Mouse (Mus musculus): ENCODE data around the gene Ints4.

Gene Ints4

DNA sequence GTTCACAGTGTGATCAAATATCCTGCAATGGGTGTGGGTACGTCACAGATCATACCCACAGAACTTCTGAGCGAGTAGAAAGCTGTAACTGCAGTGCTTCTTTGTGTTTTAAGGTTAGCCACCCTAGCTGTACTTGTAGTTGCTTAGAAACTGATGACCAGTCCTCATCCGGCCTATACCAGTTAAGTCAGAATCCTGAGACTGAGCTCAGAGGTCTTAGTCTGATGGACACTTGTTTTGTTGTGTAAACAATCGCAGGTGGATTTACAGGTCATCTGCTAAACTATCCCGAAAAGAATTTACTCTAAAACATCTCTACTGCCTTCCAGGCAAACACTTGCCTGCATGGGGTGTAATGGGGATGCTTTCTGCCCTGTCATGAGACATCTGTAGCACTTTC, 55.8 kb downstream of the Ints4 start:
- DNase-seq (ENCODE audit: extremely low spot score, low spot score) = no peak

DNA sequence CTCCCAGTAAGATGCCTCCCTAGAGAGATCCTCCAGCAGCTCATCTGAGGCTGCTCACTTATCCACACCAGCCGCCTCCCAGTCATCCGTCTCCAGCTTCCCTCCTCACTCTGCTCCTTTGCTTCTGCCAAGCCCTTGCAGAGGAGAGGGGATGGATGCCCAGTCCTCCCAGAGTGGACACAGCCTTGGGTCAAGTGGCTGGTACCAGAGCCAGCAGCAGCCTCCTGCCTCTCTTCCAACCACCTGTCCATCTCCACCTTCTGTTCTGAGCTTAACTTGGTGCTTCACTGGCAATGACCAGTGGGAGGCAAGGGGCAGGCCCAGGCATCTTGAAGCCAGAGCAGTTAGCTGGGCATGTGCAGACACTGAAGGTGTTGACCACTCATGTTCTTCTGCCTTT, 65.7 kb downstream of the Ints4 start:
- DNase-seq (ENCODE audit: extremely low spot score, low spot score) = no peak

DNA sequence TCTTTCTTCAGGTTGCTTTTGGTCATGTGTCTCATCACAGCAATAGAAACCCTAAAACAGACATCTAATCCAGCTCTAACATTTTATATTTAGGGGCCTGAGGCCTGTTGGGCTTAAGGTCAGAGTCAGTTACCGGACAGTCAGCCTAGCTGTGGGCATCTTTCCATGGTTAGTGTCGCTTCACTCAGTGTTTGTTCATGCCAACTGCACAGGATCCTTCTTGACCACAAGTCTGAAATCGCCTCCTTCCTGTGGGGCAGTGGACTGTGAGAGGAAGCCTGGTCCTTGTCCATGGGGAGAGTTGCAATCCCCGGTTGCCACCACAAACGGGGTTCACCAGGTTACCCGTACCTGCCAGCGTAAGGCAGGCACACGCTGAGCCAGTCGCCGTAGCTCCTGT, 68.5 kb downstream of the Ints4 start:
- no peak for DNase-seq (ENCODE audit: extremely low spot score, low spot score)

DNA sequence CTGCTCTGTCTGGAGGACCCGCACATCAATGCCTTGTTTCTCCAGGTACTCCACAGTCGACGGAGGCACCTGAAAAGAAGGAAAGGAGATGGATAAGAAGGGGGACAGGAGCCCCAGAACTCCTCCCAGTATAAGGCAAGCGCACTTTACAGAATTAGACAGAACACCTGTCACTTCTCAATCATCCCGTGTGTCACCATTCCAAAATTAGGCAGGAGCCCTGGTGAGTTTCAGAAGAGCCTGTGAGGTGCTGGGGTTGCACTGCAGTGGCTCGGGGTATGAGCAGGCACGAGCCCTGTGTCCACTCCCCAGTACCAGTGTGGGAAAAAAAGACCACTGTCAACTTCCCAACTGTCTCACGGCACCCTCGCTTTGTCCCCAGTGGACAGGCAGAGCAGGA, 69.9 kb downstream of the Ints4 start:
- DNase-seq (ENCODE audit: extremely low spot score, low spot score) = no peak

DNA sequence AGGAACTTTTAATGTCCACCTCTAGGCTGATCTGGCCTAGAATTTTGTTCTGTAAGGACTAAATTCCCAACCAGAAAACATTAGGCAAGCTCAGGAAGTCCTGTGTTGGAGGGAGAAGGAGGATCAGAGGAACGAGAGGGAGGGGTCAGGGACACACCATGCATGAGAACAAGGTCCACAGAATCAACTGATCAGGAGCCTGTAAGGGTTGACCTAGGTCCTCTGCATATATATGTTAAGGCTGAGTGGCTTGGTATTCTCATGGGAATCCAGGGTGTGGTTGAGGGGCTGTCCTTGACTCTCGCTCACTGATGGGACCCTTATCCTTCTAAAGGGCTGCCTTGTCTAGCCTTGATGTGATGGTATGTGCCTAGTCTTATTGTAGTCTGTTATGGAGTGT, 82.8 kb downstream of the Ints4 start:
- DNase-seq (ENCODE audit: extremely low spot score, low spot score) = no peak

DNA sequence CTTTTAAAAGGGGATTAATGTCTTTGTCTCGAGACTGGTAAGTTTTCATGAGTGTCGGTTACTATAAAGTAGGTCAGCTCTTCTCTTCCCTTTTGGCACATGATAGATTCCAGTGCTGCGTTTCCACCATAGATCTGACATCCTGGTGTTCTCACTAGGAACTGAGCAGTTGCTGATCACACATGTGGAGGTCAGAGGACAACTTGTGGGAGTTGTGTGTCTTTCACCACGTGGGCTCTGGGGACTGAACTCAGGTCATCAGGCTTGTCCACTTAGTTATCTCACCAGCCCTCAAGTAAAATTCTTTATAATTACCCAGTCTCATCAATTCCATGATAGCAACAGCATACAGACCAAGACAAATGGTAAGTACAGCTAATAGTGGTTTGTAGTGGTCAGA, 88.6 kb downstream of the Ints4 start:
- DNase-seq (ENCODE audit: extremely low spot score, low spot score) = no peak

DNA sequence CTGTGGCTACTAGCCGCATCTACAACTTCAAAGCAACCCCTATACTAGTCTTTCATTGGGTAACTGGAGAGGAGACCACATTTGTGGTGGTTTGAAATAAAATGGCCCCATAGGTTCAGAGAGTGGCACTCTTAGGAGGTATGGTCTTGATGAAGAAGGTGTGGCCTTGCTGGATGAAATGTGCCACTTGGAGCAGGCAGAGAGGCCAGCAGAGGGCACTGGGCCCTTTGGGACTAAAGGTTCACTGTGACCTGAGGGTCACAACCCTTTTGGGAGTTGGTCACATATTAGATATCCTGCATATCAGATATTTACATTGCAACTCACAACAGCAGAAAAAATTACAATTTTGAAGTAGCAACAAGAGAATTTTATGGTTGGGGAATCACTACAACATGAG, 89.6 kb downstream of the Ints4 start:
- no peak for DNase-seq (ENCODE audit: extremely low spot score, low spot score)

DNA sequence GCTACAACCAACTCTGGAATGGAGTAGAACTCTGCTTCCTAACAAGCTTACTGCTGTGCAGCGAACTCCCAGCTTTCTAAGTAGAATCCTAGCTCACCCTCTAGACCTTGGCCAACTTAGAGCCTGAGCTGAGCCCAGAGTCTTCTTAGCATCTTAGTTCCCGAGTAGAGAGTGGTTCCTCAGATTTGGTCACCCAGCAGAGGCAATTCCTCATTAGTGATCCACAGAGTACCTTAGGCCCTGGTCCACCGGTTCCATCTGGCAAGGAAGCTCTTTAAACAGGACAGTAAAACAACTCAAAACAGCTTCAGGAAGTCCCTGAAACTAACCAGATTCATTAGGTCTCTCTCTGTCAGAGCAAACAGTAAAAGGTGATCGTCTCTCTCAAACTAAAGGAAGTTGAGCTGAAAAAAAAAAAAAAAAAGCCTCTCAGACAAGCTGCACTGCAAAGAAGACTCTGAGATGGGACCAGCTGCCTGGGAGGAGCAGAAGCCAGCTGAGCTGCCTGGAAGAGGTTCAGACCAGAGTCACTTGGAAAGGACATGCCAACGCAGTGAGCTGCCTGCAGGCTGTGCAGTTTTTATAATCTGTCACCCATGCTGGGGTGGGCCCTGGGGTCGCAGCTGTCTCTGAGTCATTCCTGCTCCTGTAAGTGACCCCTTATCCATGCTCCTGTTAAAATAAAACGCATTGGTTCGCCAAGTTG, 97.8 kb downstream of the Ints4 start:
- peak; percentile 43 for DNase-seq (ENCODE audit: extremely low spot score, low spot score)

DNA sequence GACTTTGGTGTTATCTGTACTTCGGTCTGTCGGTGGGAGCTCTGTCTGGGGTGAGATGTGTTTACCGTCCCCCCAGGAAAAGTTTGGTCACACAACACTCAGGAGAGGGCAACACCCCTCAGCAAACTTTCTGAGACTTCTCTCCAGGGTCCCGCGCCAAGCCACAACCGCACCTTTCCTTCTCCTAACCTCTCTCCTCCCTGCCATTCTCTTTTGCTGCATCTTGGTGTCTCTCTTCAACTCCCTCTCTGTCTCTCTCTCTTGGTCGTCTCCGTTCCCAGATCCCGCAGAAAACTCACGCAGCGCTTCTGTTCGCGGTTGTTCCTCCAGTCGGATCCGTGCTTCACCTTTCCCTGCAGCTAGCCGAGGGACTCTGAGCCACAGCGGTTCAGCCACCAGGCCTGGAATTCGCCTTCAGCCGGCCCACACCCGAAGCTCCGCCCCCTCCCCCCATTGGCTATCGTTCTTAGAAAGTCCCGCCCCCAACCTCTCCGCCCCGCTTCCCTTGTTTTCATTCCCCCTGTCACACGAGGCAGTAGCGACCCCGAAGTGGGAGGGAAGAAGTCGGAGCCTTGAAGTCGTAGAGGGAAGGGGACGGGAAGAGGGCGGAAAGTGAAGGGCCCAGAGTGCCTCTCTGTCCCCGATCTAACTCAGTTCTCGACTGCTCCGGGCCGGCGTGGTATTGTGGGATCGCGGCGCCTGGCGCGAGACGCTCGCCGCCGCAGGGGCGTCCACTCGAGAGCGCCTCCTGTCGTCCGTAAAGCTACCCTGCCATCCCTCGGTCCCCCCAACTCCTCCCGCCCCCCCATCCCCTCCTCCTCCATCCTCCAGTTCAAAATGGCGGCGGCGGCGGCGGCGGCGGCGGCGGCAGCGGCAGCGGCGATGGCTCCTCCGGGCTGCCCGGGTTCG, 98.6 kb downstream of the Ints4 start, which contains the start of the genes Aamdc and Rsf1:
Gene Aamdc, minus strand, starts transcription at position 431 of the 909 bp plus-strand sequence.
Gene Rsf1, plus strand, starts transcription at position 823 of the 909 bp plus-strand sequence.
- DNase-seq (ENCODE audit: extremely low spot score, low spot score) = peak; percentile 94

DNA sequence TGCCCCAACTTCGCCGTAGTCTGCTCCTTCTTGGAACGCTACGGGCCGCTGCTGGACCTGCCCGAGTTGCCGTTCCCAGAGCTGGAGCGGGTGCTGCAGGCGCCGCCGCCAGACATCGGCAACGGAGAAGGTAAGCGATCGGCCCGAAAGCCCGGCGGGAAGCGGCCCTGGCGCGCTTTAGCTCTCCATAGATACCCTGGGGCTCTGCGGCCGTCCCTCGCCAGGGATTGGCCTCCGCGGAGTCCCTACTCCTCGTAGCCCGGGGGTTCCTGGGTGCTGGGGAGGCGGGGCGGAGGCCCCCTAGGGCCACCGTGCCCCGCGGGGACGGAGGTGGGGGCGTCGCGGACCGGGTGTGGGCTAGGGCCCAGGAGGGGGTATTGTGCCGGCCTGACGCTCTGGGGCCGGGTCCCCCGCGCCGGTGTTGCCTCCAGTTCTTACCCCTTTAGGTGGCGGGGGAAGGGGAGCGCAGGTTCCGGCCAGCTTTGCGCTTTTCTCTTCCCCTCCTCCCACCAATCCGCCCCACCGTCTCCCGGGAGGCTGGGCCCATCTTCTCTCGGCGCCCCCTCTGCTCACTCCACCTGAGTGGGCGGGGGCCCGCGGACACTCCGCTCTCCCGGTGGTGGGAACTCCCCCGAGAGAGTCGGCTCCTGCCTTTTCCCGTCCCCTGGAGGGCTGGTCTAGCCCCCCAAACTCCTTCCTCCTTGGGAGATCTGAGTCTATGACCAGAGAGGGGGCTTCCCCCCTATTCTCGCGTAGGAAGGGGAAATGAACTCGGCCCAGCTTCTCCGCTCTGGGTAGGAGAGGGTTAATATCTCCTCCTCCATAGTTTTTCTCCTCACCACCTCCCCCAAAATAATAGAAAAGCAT, 99.5 kb downstream of the Ints4 start:
- DNase-seq (ENCODE audit: extremely low spot score, low spot score) = peak; percentile 82

DNA sequence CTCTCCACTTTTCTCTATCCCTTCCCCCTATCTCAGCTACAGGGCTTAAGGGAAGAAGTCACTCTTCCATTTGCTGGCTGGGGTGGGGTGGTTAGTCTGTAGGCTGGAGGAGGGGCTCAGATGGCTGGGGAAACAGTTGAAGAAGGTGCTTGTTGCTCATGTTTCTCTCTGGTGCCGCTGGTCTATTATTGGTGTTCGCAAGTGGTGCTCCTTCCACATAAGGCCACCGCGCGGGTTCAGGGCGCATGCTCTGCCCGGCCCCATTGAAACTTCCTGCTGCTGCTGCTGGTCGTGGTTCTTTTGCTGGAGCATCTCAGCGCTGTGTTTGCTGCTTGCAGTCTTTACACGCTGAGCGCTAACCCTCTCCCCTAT, 100.1 kb downstream of the Ints4 start:
- no peak for DNase-seq (ENCODE audit: extremely low spot score, low spot score)

DNA sequence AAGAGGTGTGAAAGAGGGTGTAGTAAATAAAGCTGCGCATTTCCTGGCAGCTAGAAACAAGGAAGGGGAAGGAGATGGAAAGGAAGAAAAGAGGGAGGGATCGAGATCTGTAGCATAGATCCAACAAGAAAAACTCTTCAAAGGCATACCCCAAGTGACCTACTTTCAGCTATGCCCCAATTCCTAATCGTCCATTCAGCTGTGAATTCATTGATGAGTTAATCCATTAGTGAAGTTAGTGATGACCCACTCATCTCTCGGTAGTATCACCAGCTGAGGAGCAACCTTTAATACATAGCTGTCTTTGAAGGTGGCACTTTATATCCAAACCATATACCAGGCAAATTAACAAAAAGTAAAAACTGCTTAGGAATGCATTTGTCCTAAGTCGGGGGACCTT, 107.8 kb downstream of the Ints4 start:
- no peak for DNase-seq (ENCODE audit: extremely low spot score, low spot score)

DNA sequence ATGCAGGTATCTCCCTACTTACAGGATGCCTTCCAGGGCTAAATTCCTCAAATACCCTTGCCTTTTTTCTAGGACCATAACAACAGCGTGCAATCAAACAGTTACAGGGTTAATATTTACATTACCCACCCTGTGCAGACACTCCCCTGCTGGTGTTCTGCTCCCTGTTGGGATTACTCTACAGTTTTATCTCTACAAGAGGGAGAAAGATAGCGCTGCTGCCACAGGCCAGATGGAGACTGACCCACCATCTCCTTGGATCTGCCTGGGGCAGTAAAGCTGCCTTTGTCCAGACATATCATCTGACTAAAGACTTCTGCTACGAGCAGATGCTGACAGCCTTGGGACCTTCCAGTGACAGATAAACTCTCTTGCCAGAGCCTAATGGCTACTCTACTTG, 109.7 kb downstream of the Ints4 start:
- DNase-seq (ENCODE audit: extremely low spot score, low spot score) = no peak
